8 mouse cellular contexts compared by ENCODE assay signal in the genomic region with DNA sequence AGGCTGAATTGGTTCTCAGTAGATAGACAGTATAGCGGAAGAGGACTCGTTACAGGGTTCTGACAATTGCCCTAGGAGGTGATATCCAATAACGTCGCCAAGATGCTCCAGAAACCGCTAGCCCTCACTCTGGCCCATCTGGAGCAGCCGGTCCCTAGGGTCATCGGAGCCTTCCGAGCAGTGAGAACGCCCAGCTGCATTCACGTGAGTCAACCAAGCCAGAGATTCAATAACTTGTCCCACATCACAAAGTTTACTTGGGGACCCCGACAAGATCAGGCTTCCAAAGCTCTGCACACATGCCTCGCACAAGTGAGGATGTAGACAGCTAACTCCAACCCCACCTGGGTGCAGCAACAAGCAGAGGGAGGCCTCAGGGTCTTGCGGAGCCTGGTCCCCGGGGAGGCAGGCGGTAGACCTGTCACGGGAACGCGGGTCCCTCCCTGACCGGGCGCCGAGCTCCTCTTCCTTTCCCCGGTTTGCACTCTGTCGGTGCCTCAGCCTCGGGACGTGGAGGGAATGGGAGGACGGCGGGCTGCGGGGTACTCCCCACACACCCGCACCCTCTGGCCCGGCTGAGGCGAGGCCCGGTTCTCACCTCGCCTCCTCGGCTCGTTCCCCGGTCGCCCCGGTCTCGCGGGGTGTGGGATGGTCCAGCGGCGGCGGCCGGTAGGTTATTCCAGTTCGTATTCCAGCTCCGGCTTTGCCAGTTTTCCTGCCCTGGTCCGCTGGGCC. TPM values are rescaled to one million over a fixed set of nuclear protein-coding genes. Genes with fewer than 3 reads are reported as not detected.
DNase-seq lines count a peak whose midpoint lies in the region; ATAC-seq and TF ChIP-seq lines count a peak whose summit lies in the region.

No protein-coding gene starts in this region.

- peak overlapping the region; percentile 44; the same call in 1 of the 2 replicates for H3K27ac ChIP-seq in kidney, embryonic 14.5 days (ENCODE audit: low read depth, low read length)
- peak overlapping the region; percentile 78 for H3K27ac ChIP-seq in forebrain, embryonic 16.5 days (ENCODE audit: low read length)
- peak overlapping the region; percentile 73 for H3K27ac ChIP-seq in liver, embryonic 15.5 days (replicated peaks)

- POLR2A ChIA-PET in Patski (lab: Charles Lee), result interaction anchor here (0.7 to 1.7 kb wide), 5 partner anchors 16 to 32 kb away, joined by 3 to 10 read pairs (median 3); a partner anchor contains a TSS

- H3K9ac ChIP-seq in kidney, embryonic 14.5 days (ENCODE audit: low read depth, low read length), result peak overlapping the region; percentile 87
- H3K9ac ChIP-seq in forebrain, embryonic 16.5 days (replicated peaks; ENCODE audit: low read depth, low read length), result peak overlapping the region; percentile 91
- peak overlapping the region; percentile 77 for H3K9ac ChIP-seq in liver, embryonic 15.5 days

- H3K4me3 ChIP-seq in kidney, embryonic 14.5 days (ENCODE audit: low read length), result peak overlapping the region; percentile 86
- peak overlapping the region; percentile 95 for H3K4me3 ChIP-seq in forebrain, embryonic 16.5 days (replicated peaks; ENCODE audit: low read length)
- peak overlapping the region; percentile 76 for H3K4me3 ChIP-seq in liver, embryonic 15.5 days (replicated peaks)

- DNase-seq in kidney, adult 11 months, result no peak
- DNase-seq in Patski (ENCODE audit: low read depth, low spot score), result no peak
- DNase-seq in adrenal gland, adult 18-20 months (ENCODE audit: low spot score in 2 of 2), result no peak
- DNase-seq in adrenal gland, adult (ENCODE audit: inconsistent age in 2 of 2, low spot score in 1 of 2), result no peak
- no peak for DNase-seq in thymus, postnatal 36 days

- no peak for TF ChIP-seq CTCF in Patski (IDR thresholded peaks at IDR 0.05)

- no peaks in the 10 kb centered on the region for H3K27me3 ChIP-seq in kidney, embryonic 14.5 days (ENCODE audit: control insufficient read depth, insufficient read depth, low read length)
- no peaks in the 10 kb centered on the region for H3K27me3 ChIP-seq in Patski
- no peaks in the 10 kb centered on the region for H3K27me3 ChIP-seq in forebrain, embryonic 16.5 days (replicated peaks; ENCODE audit: control insufficient read depth, insufficient read depth, low read length)
- no peaks in the 10 kb centered on the region for H3K27me3 ChIP-seq in liver, embryonic 15.5 days

- ATAC-seq in kidney, embryonic 14.5 days (ENCODE audit: low FRiP score, low TSS enrichment), result peak; percentile 86
- peak; percentile 86 for ATAC-seq in Patski
- ATAC-seq in forebrain, embryonic 16.5 days, result peak; percentile 84
- peak; percentile 78 for ATAC-seq in liver, embryonic 15.5 days (ENCODE audit: insufficient read depth)

- peak overlapping the region; percentile 78 for H3K4me2 ChIP-seq in kidney, embryonic 14.5 days (replicated peaks; ENCODE audit: low read depth, low read length)
- H3K4me2 ChIP-seq in forebrain, embryonic 16.5 days (ENCODE audit: low read length), result peak overlapping the region; percentile 79
- peak overlapping the region; percentile 83 for H3K4me2 ChIP-seq in liver, embryonic 15.5 days

- in situ Hi-C loops in Patski (cut with MboI; ENCODE audit: low pct_unique_long_range_greater_than_20kb), result no loop called here

- H3K9me3 ChIP-seq in kidney, embryonic 14.5 days (ENCODE audit: control insufficient read depth, low read length), result no peaks in the 10 kb centered on the region
- H3K9me3 ChIP-seq in forebrain, embryonic 16.5 days (ENCODE audit: control insufficient read depth, low read length), result no peaks in the 10 kb centered on the region
- no peaks in the 10 kb centered on the region for H3K9me3 ChIP-seq in liver, embryonic 15.5 days (replicated peaks)

- WGBS in kidney, embryonic 14.5 days, result under 1% methylated on average over 37 of the region's 47 CpGs
- WGBS in forebrain, embryonic 16.5 days, result under 1% methylated on average over 47 of the region's 47 CpGs
- WGBS in liver, embryonic 15.5 days (ENCODE audit: insufficient replicate concordance), result under 1% methylated on average over 47 of the region's 47 CpGs

- peaks cover 14% of the 10 kb centered on the region for H3K4me1 ChIP-seq in kidney, embryonic 14.5 days (ENCODE audit: control insufficient read depth, insufficient read depth, low read length)
- peaks cover 29% of the 10 kb centered on the region for H3K4me1 ChIP-seq in forebrain, embryonic 16.5 days (replicated peaks; ENCODE audit: control insufficient read depth, insufficient read depth, low read length)
- peaks cover 21% of the 10 kb centered on the region for H3K4me1 ChIP-seq in liver, embryonic 15.5 days (replicated peaks)

- H3K36me3 ChIP-seq in kidney, embryonic 14.5 days (ENCODE audit: control insufficient read depth, insufficient read depth, low read length), result no peaks in the 10 kb centered on the region
- H3K36me3 ChIP-seq in forebrain, embryonic 16.5 days (ENCODE audit: control insufficient read depth, insufficient read depth), result peaks cover 5% of the 10 kb centered on the region; the same call in 1 of the 2 replicates
- H3K36me3 ChIP-seq in liver, embryonic 15.5 days (replicated peaks), result 0 out of 2 replicates have a peak, but pooled peaks cover 13% of the 10 kb centered on the region

- CTCF ChIA-PET in Patski (lab: Charles Lee), result interaction anchor here (1.5 kb wide), 1 partner anchor 191 kb away, joined by 3 read pairs; no protein-coding TSS in a partner anchor

RNA-seq across cellular contexts. Expression of a gene that starts 0.4 kb away (rescaled TPM):
- 42.9 and 43.5 TPM in 2 replicates for polyA plus RNA-seq in kidney, embryonic 14.5 days (2014; fragmentation: Nextera tagmentation; extraction: Ambion mirVana)
- polyA plus RNA-seq in Patski (2021), result 62.4 TPM
- 43.2 and 43.5 TPM in 2 replicates for polyA plus RNA-seq in forebrain, embryonic 16.5 days (2015; fragmentation: Nextera tagmentation; extraction: Ambion mirVana)
- polyA plus RNA-seq in liver, embryonic 15.5 days (2015; fragmentation: Nextera tagmentation; extraction: Ambion mirVana), result 19.6 and 20.3 TPM in 2 replicates
- 10 to 100 TPM; 59.5 to 90.4 TPM for total RNA-seq in adrenal gland, adult 18-20 months (2021)

RNA-seq across cellular contexts. Expression of a gene that starts 0.5 kb away (rescaled TPM):
- polyA plus RNA-seq in kidney, embryonic 14.5 days (2014; fragmentation: Nextera tagmentation; extraction: Ambion mirVana), result 87.6 and 120 TPM in 2 replicates
- polyA plus RNA-seq in Patski (2021), result 54.8 TPM
- 117 and 124 TPM in 2 replicates for polyA plus RNA-seq in forebrain, embryonic 16.5 days (2015; fragmentation: Nextera tagmentation; extraction: Ambion mirVana)
- polyA plus RNA-seq in liver, embryonic 15.5 days (2015; fragmentation: Nextera tagmentation; extraction: Ambion mirVana), result 39.7 and 40.5 TPM in 2 replicates
- 10 to 100 TPM; 42.4 to 59.8 TPM for total RNA-seq in adrenal gland, adult 18-20 months (2021)

RNA-seq across cellular contexts. Expression of a gene that starts 30.5 kb away (rescaled TPM):
- polyA plus RNA-seq in kidney, embryonic 14.5 days (2014; fragmentation: Nextera tagmentation; extraction: Ambion mirVana), result 74.6 and 75.2 TPM in 2 replicates
- polyA plus RNA-seq in Patski (2021), result 88.1 TPM
- polyA plus RNA-seq in forebrain, embryonic 16.5 days (2015; fragmentation: Nextera tagmentation; extraction: Ambion mirVana), result 40.2 and 40.6 TPM in 2 replicates
- polyA plus RNA-seq in liver, embryonic 15.5 days (2015; fragmentation: Nextera tagmentation; extraction: Ambion mirVana), result 39.6 and 41.8 TPM in 2 replicates
- total RNA-seq in adrenal gland, adult 18-20 months (2021), result 10 to 100 TPM; 51.0 to 60.2 TPM
